Mouse (Mus musculus) brown adipose tissue, adult 24 weeks (tissue): Measurements from ENCODE around the gene Tpsb2. TPM values are rescaled to one million over a fixed set of nuclear protein-coding genes. Genes with fewer than 3 reads are reported as not detected.

ENCODE experiments used
- H3K27ac ChIP-seq: fragments of 200-500 bp; replicated peaks from 2 replicates; pipeline ENCODE4 v1.5.1; 2012; ENCODE audit warnings: low read depth, mild to moderate bottlenecking, low read length
- H3K4me1 ChIP-seq: fragments of 200-500 bp; 2 replicates; pipeline ENCODE4 v1.6.1; 2012; ENCODE audit warnings: low read length, mixed read lengths; ENCODE audit not compliant: control insufficient read depth, insufficient read depth, insufficient read length
- H3K4me3 ChIP-seq: fragments of 200-500 bp; 2 replicates; pipeline ENCODE4 v1.5.1; 2012; ENCODE audit warnings: low read depth, mild to moderate bottlenecking, low read length, moderate library complexity; ENCODE audit not compliant: insufficient read depth
- polyA plus RNA-seq: library from polyadenylated mRNA; stranded (reverse); fragments of >200 nt; gene quantifications from 2 replicates; pipeline ENCODE4 v1.2.4, GENCODE M21; 2012; ENCODE audit not compliant: missing spikeins, insufficient read depth, insufficient read length

Gene Tpsb2
- 6.1 and 8.8 TPM in 2 replicates for polyA plus RNA-seq

DNA sequence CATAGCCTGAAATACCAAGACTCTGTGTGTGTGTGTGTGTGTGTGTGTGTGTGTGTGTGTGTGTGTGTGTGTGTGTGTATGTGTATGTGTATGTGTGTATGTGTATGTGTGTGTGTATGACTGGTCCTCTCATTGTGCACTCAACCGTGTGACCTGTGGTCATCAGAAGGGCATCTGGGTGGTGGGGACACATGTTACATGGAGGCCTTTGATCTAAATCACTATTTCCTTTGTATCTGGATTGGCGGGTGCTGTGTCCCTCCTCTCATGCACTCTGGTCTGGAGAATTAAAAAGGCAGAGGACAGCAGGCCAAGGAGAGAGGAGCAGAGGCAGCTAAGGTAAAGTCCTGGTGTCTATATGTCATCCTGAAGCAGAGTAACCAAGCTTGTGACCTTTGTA is at the start of gene Tpsb2:
TSS of gene Tpsb2 (plus strand) at position 301 of the 400 bp plus-strand sequence.
- no peaks in the 10 kb centered on the region for H3K4me1 ChIP-seq
- no peak within 1 kb of the TSS for H3K27ac ChIP-seq

DNA sequence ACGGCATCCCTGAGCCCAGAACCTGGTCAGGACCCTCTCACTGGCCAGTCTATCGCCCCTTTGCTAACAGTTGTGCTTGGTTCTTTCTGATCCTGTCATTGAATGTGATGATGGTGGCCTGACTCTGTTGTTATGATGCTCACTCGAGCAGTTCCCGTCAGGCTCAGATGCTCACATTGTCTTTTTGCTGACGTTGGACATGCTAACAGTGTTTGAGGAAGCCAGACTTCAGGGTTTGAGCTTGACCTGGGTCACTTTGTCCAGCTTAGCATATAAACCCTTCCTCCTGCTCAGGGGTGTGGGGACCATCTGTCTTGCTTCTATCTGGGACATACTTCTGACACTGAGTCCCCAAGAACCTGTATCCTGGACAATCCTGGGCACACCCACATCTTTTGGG is 47.8 kb upstream of the Tpsb2 start, which contains the start of gene Prss29:
TSS of gene Prss29 (plus strand) at position 301 of the 400 bp plus-strand sequence.
- no peaks in the 10 kb centered on the region for H3K4me1 ChIP-seq
- no peak within 1 kb of the TSS for H3K4me3 ChIP-seq

More for the DNA sequence above, at the start of gene Tpsb2:
- no peak within 1 kb of the TSS for H3K4me3 ChIP-seq

DNA sequence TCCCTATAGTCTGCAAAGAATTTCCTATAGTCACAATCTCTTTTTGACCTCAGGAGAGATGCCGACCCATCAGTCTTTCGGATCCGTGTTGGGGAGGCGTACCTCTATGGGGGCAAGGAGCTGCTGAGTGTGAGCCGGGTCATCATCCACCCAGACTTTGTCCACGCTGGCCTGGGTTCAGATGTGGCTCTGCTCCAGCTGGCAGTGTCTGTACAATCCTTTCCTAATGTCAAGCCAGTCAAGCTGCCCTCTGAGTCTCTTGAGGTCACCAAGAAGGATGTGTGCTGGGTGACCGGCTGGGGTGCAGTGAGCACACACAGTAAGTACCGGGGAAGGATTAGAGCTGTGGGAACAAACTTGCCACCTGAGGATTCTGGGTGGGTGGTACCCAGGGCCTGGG is 45.3 kb upstream of the Tpsb2 start:
- H3K4me3 ChIP-seq: no peak overlapping the region
- H3K4me1 ChIP-seq: no peaks in the 10 kb centered on the region
- no peak overlapping the region for H3K27ac ChIP-seq

More for the DNA sequence above, 47.8 kb upstream of the Tpsb2 start, which contains the start of gene Prss29:
- H3K27ac ChIP-seq: no peak within 1 kb of the TSS

DNA sequence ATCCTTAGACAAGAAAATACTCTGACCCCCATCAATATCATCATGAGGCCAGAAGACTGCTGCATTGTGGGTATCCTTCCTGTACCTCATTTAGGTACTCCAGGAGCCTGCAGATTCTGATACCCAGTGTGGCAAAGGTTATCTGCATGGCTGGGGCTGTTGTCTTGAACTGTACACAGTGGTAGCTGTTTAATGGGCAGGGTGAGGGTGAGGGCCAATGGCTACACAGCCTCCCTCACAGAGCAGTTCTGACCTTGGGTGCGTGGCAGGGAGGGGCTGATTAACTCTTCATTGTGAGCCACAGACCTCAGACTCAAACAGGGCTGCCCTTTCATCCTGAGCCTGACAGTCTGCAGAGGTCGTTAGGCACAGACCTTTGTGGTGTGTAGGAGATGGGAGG is 43.2 kb upstream of the Tpsb2 start:
- H3K27ac ChIP-seq: no peak overlapping the region
- no peak overlapping the region for H3K4me3 ChIP-seq
- no peaks in the 10 kb centered on the region for H3K4me1 ChIP-seq

DNA sequence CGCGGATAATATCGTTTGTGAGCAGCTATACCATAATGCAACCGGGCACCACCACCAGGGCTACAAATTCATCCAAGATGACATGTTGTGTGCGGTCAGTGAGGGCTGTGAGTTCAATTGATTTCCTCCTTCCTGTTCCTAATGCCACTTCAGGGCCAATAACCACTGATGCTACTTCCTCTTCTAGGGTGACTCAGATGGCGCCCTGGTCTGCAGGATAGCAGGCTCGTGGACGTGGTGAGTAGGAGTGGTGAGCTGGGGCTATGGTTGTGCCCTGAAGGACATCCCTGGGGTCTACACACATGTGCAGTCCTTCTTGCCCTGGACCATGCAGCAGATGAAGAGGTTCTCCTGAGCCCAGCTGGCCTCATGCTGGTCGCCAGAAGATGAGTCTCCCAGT is 33.8 kb upstream of the Tpsb2 start:
- Histone ChIP-seq H3K4me3 (no peak overlapping the region), H3K4me1 (no peaks in the 10 kb centered on the region), H3K27ac (no peak overlapping the region)

DNA sequence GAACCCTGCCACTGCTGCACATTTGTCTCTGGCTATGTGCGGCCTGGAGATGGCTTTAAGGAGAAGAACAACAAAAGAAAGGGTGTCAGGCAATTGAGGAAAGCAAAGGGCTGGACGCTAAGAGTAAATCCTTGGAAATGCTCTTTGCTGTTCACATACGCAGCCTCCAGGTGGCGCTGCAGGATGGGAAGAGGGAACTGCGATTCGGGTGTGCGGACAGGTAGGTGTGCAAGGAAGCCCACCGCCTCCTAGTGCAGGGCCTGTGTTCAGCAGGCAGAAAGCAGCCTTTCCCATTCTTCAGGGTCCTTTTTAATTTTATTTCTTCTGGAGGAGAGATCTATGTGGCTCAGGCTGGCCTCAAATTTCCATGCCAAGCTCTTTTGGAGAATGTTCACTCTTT is 32.2 kb upstream of the Tpsb2 start:
- Histone ChIP-seq H3K27ac (no peak overlapping the region), H3K4me3 (no peak overlapping the region), H3K4me1 (no peaks in the 10 kb centered on the region)

DNA sequence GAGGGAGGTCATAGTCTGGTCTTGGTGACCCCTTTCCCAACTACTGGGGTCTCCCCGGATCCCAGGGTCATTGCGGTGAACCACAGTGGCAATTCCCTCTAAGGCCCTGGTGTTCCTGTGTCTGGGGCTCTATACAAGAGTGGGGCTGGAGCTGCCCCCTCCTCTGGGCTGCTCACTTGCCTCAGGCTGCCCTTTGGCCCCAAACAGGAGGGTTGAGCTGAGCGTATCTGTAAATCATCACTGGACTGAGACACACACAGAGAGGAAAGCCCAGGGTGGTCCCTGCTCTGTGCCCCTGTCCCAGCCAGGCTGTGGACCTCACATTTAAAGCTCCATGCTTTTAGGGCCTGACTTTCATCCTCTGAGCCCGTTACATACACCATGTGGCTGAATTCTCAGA is 27.9 kb upstream of the Tpsb2 start:
- no peak overlapping the region for H3K4me3 ChIP-seq
- H3K27ac ChIP-seq: no peak overlapping the region
- H3K4me1 ChIP-seq: no peaks in the 10 kb centered on the region

DNA sequence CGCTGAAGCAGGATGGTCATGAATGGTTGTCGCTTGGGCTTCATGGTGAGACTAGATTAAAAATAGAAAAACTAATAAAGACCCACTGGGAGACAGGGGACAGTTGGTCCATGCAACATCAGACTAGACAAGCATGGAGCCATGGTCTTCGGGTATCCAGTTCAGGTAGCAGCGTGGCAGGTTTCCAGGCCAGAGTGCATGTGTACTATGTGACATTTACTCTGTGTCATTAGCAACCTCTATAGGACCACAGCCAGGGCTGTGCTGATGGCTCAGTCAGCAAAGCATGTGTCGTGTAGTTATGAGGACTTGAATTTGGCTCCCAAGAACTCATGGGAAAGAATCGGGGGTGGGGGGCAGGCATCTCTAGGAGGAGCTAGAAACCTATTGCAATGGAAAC is 26.1 kb upstream of the Tpsb2 start:
- Histone ChIP-seq H3K4me3 (no peak overlapping the region), H3K4me1 (no peaks in the 10 kb centered on the region), H3K27ac (no peak overlapping the region)

DNA sequence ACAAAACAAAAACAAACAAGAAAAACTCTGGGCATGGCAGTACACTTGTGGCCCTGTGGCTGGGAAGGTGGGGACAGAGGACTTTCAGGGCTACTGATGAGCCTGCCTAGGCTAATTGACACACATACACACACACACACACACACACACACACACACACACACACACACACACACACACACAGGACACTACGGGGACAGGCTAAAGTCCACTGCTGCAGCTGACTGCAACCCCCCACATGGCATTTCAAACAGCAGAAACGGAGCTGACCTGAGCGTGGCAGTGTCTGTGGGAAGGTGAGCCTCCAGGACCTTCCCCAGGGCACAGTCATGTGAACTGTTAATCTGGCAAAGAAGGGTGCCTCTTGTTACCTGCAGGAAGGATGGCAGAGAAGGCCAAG is 24.6 kb upstream of the Tpsb2 start:
- H3K4me3 ChIP-seq: no peak overlapping the region
- H3K4me1 ChIP-seq: no peaks in the 10 kb centered on the region
- no peak overlapping the region for H3K27ac ChIP-seq

DNA sequence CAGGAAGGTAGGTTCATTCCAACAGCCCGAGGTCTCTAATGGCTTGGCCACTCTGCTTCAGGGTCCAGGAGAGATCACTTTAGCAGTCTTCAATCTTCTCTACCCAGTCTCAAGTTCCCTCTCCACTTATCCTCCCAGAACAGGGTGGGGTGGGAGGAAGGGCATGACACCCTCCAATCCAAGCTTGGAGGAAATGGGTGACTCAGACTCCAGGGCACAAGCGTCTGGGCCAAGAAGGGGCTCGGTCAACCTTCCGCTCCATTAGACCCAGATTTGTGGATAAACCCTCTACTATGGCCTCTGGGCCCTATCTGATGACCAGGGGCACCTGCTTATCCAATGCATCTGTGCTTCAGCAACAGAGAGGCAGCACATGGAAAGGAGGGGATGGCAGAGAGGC is 20.6 kb upstream of the Tpsb2 start, which contains the start of gene Tpsab1:
TSS of gene Tpsab1 (minus strand) at position 101 of the 400 bp plus-strand sequence.
- Histone ChIP-seq H3K4me3 (no peak within 1 kb of the TSS), H3K4me1 (no peaks in the 10 kb centered on the region), H3K27ac (no peak within 1 kb of the TSS)

DNA sequence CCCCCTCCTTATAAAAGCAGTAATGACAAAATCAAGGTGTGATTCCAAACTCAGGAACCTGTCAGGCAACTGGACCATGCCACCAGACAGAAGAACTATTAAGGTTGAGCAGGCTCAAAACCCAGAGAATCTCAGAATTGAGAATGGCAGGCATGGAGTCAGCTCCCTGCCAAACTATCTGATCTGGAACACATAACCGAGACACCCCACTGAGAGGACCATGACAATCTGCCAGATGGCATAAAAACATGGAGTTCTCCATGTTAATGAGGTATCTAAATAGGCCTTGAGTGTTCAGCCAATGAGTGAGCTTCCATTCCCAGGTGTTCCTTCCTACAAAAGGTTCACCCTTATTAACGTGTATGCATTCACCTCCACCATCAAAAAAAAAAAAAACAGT is 4.8 kb upstream of the Tpsb2 start:
- no peak overlapping the region for H3K27ac ChIP-seq
- no peaks in the 10 kb centered on the region for H3K4me1 ChIP-seq
- no peak overlapping the region for H3K4me3 ChIP-seq

DNA sequence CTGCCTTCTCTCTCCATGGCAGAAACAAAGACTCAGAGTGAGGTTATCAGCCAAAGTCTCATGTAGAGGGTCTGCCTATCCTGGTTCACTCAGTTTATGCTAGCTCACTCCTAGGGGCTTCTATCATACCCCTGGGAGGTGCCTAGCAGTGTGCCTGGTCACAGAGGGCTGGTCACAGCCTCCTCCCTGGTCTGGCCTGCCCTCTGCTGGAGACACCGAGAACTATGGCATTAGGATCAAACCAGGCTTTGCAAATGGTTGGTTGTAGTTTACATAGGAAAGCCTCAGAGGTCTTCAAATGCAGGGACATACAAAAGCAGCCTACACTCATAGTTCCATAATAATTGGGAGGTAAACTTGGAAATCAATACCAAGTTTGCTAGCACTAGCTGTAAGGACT is 2.4 kb upstream of the Tpsb2 start:
- Histone ChIP-seq H3K4me3 (no peak overlapping the region), H3K4me1 (no peaks in the 10 kb centered on the region)

DNA sequence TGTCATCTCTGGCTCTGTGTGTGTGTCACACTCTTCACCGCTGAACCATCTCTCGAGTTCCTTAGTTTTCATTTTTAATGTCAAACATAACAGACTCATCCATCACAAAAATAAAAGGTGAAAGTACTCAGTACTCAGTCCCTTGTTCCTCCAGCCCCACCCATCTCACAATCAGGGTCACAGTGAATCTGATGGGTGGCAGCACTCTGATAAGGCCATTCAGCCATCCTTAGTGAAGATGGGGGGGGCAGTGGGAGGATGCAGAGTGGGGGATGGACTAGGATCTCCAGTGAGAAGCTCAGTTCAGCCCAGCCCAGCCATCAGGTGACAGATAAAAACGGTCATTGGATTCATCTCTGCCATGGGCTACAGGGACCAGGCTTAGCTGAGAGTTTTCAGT is 2.9 kb downstream of the Tpsb2 start, which contains the start of gene Tpsg1:
TSS of gene Tpsg1 (plus strand) at position 301 of the 400 bp plus-strand sequence.
- Histone ChIP-seq H3K4me1 (no peaks in the 10 kb centered on the region), H3K27ac (no peak within 1 kb of the TSS), H3K4me3 (no peak within 1 kb of the TSS)

More for the DNA sequence above, 2.4 kb upstream of the Tpsb2 start:
- no peak overlapping the region for H3K27ac ChIP-seq

DNA sequence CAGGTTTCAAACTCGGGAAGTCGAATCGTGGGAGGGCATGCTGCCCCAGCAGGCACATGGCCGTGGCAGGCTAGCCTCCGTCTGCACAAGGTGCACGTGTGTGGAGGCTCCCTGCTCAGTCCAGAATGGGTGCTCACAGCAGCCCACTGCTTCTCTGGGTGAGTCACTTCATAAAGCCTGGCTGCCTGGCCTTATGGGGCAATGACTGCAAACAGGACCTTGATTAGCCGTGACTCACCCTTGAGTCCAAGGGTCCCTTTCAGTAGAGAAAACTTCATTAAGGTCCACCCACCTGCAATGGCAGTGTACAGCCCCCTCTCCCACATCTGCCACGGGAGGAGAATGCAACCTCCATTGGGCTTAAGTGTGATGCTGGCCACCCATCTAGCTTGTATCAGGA is 6.4 kb downstream of the Tpsb2 start:
- no peaks in the 10 kb centered on the region for H3K4me1 ChIP-seq

DNA sequence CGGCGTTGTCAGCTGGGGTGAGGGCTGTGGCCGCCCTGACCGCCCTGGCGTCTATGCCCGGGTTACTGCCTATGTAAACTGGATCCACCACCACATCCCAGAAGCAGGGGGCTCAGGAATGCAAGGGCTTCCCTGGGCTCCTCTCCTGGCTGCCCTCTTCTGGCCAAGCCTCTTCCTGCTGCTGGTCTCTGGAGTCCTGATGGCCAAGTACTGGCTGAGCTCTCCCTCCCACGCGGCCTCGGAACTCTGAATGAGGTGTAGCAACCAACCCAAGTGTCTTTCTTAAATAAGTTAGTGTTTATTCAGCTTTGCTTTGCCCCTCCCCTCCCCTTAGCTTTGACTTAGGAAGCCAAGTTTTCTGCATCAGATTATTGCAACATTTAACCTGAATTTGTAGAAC is 7.9 kb downstream of the Tpsb2 start:
- H3K27ac ChIP-seq: no peak overlapping the region
- no peaks in the 10 kb centered on the region for H3K4me1 ChIP-seq
- H3K4me3 ChIP-seq: no peak overlapping the region

More for the DNA sequence above, 6.4 kb downstream of the Tpsb2 start:
- Histone ChIP-seq H3K4me3 (no peak overlapping the region), H3K27ac (no peak overlapping the region)

DNA sequence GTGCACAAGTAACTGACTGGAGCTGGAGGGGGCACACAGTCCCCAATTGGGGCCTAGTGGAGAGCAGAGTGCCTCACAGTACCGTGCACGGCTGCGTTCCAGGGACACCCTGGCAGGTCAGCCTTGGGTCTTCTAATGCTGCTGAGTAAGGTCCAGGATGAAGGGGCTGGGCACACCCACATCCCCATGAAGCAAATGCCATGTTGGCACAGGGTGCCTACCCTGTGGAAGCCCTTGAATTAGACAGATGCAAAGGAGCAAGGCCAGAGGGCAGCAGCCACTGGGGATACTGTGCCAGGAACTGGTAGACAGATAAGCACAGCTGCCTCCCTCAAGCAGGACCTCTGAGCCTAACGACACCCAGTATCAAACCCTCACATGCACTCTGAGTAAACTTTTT is 28.4 kb downstream of the Tpsb2 start:
- no peaks in the 10 kb centered on the region for H3K4me1 ChIP-seq
- H3K4me3 ChIP-seq: no peak overlapping the region
- no peak overlapping the region for H3K27ac ChIP-seq
